18 mouse cellular contexts compared by ENCODE assay signal in the genomic region with DNA sequence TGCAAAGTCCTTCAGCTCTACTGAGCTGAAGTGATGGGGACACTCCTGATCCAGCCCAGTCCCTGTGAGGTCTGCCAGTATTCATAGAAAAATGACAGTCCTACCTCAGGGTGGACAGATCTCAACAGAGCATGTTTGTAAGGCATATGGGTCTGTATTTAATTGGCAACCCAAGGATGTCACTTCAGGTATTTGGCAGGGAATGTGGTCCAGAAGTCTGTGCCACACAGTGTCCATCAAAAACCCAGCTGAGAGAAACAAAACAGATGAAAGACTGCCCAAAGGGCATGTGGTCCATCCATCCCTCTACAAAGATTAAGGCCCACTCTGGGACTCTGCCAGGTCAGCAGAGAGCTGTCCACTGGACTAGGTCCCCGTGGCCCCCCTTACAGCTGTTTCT.
A peak's percentile ranks its signal among the peaks of the same experiment; 100 is the strongest.
DNase-seq lines count a peak whose midpoint lies in the region; ATAC-seq lines count a peak whose summit lies in the region.
"Had no signal": no experiment of that assay in that cellular context is flagged by ENCODE, and none has a peak within 500 bp of the region (broad histone marks: within the 10 kb centered on the region; RNA-seq: fewer than 3 reads in every experiment).

No protein-coding gene starts in this region.

- no peaks in the 10 kb centered on the region for H3K36me3 ChIP-seq in hindbrain, embryonic 14.5 days (replicated peaks; ENCODE audit: control insufficient read depth, insufficient read depth)
- H3K36me3 ChIP-seq in intestine, embryonic 16.5 days (ENCODE audit: control insufficient read depth, insufficient read depth, low read length): no peaks in the 10 kb centered on the region
- H3K36me3 ChIP-seq: G1E; hindbrain, embryonic 12.5 days had no signal

- no peak overlapping the region for H3K4me3 ChIP-seq in hindbrain, embryonic 14.5 days (replicated peaks; ENCODE audit: low read length)
- no peak overlapping the region for H3K4me3 ChIP-seq in intestine, embryonic 16.5 days (ENCODE audit: low read length)
- H3K4me3 ChIP-seq: forebrain, embryonic 13.5 days; hindbrain, embryonic 12.5 days had no signal

- no peak overlapping the region for H3K4me2 ChIP-seq in hindbrain, embryonic 14.5 days (replicated peaks)
- no peak overlapping the region for H3K4me2 ChIP-seq in intestine, embryonic 16.5 days (ENCODE audit: low read depth, low read length)
- H3K4me2 ChIP-seq: forebrain, embryonic 13.5 days; hindbrain, embryonic 12.5 days had no signal

- H3K27me3 ChIP-seq in hindbrain, embryonic 14.5 days (ENCODE audit: control insufficient read depth, insufficient read depth, low read length): no peaks in the 10 kb centered on the region
- H3K27me3 ChIP-seq in intestine, embryonic 16.5 days (replicated peaks; ENCODE audit: control insufficient read depth, insufficient read depth, low read length): peaks cover 12% of the 10 kb centered on the region

- H3K4me1 ChIP-seq in hindbrain, embryonic 14.5 days (replicated peaks; ENCODE audit: control insufficient read depth, insufficient read depth, low read length): no peaks in the 10 kb centered on the region
- H3K4me1 ChIP-seq in intestine, embryonic 16.5 days (ENCODE audit: control insufficient read depth, insufficient read depth, low read length): no peaks in the 10 kb centered on the region
- H3K4me1 ChIP-seq: forebrain, embryonic 13.5 days; hindbrain, embryonic 12.5 days had no signal

- ATAC-seq in hindbrain, embryonic 14.5 days (ENCODE audit: low FRiP score): no peak
- no peak for ATAC-seq in intestine, embryonic 16.5 days
- ATAC-seq: CD4-positive, CD25-positive, alpha-beta regulatory T cell, adult 4 months; forebrain, embryonic 13.5 days; forebrain, postnatal 0 days; hindbrain, postnatal 0 days had no signal

- 70% methylated on average over 1 of the region's 1 CpGs for WGBS in hindbrain, embryonic 14.5 days
- WGBS in intestine, embryonic 16.5 days: 50% methylated on average over 1 of the region's 1 CpGs

- no peak overlapping the region for H3K27ac ChIP-seq in hindbrain, embryonic 14.5 days
- no peak overlapping the region for H3K27ac ChIP-seq in intestine, embryonic 16.5 days (ENCODE audit: low read length)
- H3K27ac ChIP-seq: forebrain, embryonic 13.5 days; hindbrain, embryonic 12.5 days; hindbrain, postnatal 0 days had no signal

- no peaks in the 10 kb centered on the region for H3K9me3 ChIP-seq in hindbrain, embryonic 14.5 days (ENCODE audit: control insufficient read depth, low read length)
- no peaks in the 10 kb centered on the region for H3K9me3 ChIP-seq in intestine, embryonic 16.5 days (ENCODE audit: control insufficient read depth, low read length)
- H3K9me3 ChIP-seq: forebrain, embryonic 13.5 days; hindbrain, embryonic 12.5 days had no signal

- no peak overlapping the region for H3K9ac ChIP-seq in hindbrain, embryonic 14.5 days
- no peak overlapping the region for H3K9ac ChIP-seq in intestine, embryonic 16.5 days (ENCODE audit: low read depth, low read length)
- H3K9ac ChIP-seq: forebrain, embryonic 13.5 days; forebrain, postnatal 0 days; hindbrain, embryonic 12.5 days had no signal

- peak; percentile 94 for DNase-seq in brain, adult 2 months (ENCODE audit: low read depth, low spot score)
- DNase-seq in cerebellum, adult 11 months: peak; percentile 73
- peak; percentile 72 for DNase-seq in cerebellum, adult 8-10 months
- DNase-seq in cerebellum, postnatal 14 days: peak; percentile 78 to 83
- DNase-seq in T-cell, adult 2 months (ENCODE audit: low spot score): no peak
- DNase-seq in hindbrain, embryonic 14.5 days (ENCODE audit: low spot score): no peak
- DNase-seq: adrenal gland, postnatal 10 days; forebrain, postnatal 0 days; gastrocnemius, postnatal 14 days; heart, postnatal 10 days; heart, postnatal 4 days; kidney, adult 18-20 months had no signal

Comparison
In these comparisons a context has a peak if more than half of its experiments do, and no peak if none do; other contexts are left out.
1. DNase-seq: peak in brain, adult 2 months (single experiment), cerebellum, adult 11 months (single experiment), cerebellum, adult 8-10 months (single experiment) and cerebellum, postnatal 14 days (2 of 2); none in T-cell, adult 2 months (single experiment) and hindbrain, embryonic 14.5 days (single experiment).